Mouse (Mus musculus) brain, adult 2 months (tissue): Measurements from ENCODE around the gene Srxn1.
A peak's percentile ranks its signal among the peaks of the same experiment; 100 is the strongest.
"Not testable (repeated sequence)": the region's sequence is repeated elsewhere in the genome, so short reads cannot be mapped to it uniquely, and the experiment has no call there.

Experiments
- DNase-seq: peaks from one replicate; pipeline ENCODE4 v3.0.0; 2011; ENCODE audit warnings: low read depth, low spot score

Srxn1 gene

DNA sequence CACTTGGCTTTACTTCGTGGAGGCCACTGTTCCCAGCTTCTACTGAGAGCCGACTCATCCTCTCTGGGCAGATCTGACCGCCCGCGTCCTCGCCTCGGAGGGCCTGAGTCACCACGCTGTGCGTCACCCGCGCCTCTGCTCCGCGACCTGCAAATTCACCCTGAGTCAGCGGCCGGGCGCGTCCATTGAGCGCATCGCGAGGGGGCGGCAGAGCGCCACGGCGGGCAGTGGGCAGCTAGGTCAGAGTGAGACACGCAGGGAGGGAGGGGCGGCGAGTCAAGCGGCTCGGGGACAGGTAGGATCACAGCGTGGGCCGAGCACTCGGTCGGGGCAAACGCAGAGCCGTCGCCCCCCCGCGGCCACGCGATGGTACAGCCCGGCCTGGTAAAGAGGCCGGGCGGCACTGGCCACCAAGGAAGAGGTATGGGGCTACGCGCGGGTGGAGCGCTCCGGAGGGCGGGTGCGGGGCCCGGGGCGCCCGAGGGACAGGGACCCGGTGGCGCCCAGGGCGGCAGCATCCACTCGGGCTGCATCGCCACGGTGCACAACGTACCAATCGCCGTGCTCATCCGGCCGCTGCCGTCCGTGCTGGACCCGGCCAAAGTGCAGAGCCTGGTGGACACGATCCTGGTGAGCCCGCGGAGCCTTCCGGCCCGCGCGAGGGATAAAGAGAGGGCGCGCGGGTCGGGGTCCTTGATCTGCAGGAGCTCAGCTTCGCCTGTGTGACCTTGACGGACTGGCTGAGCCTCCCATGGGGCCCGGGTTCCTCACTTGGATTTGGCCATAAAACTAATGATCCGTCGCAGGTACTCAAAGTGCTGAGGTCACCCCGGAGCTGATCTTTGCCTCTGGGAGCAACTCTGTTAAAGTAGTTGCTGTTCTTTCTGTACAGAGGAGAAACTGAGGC lies at the start of gene Srxn1:
Gene Srxn1, plus strand, starts transcription at position 199 of the 907 bp plus-strand sequence.
- DNase-seq = peak; percentile 98

DNA sequence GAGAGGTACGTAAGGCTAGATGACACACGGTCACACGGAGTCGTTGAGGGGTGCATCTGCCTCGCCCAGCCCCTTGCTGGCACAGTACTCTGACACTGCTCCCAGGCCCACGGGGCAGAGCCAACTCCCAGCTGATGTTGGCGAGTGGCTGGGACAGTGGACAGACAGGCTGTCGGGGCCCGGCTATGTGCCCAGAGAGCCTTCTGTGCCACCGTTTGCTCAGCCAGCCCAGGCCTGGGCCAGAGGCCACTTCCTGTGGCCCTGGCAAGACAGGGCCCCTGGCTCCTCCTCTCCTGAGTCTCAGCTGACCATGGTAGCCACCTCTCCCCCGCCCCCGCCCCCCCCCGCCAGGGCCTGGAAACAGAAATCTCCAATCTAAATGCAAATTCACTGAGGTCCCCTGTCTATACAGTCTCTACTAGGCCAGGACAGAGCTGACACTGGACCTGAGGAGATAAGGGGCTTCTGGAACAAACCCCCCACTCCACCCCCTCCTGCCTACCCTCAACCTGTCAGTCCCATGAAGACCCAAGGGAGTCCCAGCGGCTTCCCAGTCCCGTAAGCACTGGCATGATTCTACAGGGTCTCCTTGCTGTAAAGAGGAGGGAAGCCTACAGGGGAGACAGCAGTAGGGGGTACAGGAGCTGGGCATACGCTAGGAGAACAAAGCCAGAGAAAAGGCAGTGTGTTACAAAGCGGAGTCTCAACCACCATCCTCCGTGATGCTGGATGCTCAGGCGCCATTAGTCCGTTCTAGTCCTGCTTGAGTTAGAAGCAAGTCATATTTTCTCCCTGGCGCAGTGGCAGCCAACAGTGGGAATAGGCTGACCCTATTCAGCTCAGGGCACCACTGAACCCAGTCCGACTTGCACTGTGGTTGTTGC lies 48.7 kb upstream of the Srxn1 start:
- peak; percentile 87 for DNase-seq

DNA sequence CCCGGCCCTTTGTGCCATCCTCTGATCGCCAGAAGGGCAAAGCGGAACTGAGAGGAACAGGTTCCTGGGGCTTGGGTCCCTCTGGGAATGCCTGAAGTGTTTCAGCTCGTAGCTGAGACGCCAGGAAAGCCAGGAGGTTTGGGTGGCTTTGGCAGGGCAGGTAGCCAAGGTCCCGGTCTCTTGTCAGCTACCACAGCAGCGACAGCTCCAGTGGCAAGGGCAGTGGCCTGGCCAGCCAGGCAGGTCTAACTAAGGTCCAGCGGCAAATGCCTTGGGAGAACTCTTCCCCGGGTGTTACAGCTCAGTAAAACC lies 48.1 kb upstream of the Srxn1 start:
- no peak for DNase-seq

DNA sequence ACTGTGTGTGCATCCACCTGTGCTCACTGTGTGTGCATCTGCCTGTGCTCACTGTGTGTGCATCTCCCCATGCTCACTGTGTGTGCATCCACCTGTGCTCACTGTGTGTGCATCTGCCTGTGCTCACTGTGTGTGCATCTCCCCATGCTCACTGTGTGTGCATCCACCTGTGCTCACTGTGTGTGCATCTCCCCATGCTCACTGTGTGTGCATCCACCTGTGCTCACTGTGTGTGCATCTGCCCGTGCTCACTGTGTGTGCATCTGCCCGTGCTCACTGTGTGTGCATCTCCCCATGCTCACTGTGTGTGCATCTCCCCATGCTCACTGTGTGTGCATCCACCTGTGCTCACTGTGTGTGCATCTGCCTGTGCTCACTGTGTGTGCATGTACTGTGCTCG lies 42.5 kb upstream of the Srxn1 start:
- DNase-seq = not testable (repeated sequence)

DNA sequence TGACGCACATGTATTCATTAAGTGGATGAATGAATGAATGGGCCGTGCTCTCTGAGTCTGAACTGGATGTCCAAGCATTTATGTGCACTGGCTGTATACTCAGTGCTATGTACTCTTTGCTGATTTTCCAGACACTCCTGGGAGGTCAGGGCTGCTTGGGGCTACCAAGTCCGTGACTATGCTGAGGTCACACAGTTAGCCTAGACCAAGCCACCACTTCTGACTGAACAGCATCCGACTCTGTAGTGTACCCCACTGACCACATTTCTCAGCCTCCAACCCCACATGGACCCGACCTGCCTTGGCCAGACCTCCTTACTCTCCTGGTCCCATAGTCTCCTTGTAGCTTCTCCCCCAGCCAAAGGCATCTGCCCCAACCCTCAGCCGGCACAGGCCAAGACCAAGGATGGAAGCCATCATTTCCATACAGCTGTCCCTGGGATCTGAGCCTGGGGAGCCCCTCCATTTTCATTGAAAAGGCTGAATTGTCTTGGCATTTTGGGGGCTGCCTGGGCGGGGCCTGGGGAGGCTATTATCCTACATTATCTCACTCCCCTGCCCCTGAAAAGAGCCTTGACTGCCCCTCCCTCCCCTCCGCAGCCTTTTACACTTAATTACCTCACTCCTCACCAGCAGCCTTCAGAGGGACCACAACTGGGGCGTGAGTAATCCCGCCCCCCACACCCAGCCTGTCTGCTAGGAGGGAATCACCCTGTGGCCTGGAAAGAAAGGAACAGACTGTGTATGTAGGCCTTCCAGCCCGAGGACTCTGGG lies 36.5 kb upstream of the Srxn1 start:
- DNase-seq = no peak

DNA sequence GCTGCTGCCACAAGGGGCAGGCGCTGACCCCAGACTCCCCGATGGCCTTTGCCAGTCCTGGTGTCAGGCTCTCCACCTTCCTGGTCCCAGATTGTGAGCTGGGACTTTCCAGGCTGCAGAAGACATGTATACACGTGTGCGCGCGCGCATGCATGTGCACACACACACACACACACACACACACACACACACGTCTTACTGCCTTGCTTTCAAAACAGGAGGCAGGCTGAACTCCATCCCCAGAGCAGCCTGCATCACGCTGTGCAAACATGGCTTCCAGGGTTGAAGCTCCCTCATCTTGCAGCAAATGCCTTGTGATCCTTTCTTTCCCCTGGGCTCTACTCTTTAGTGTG lies 35.9 kb upstream of the Srxn1 start:
- DNase-seq = no peak

DNA sequence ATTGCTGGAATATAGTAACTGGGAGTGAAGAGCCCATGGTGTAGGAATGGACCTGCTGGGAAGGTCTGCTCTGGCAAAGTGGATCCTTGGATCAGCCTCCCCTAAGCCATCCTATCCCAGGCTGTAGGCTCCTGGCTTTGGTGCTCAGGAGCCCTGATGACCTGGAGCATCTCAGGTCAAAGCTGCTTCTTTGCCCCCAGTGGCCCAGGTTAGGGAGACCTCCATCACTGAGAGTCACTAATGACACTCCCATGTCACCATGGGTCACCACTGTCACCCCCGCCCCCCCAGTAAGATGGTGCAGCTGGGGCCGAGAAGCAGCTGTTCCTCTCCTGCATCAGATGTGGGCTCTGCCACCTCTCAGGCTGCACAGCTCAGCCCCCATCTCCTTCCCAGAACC lies 35.4 kb upstream of the Srxn1 start:
- no peak for DNase-seq

DNA sequence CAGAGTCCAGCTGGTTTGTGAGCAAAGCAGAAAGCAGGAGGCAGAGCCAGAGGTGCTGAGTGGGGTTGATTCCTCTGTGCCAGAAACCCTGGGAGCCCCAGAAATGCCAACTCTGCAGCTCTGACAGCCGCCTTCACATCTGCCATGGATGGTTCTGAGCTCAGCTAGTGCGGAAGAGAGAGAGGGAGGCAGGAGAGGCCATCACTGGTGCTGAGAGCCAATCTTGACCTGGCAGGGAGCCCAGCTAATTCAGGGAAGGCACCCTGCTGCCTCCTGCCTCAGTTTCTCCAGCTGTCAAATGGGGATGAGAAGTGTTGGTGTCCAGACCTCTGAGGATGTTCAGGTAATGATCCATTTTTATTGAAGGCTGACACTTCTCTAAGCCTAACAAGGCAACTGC lies 30.8 kb upstream of the Srxn1 start:
- DNase-seq = no peak

DNA sequence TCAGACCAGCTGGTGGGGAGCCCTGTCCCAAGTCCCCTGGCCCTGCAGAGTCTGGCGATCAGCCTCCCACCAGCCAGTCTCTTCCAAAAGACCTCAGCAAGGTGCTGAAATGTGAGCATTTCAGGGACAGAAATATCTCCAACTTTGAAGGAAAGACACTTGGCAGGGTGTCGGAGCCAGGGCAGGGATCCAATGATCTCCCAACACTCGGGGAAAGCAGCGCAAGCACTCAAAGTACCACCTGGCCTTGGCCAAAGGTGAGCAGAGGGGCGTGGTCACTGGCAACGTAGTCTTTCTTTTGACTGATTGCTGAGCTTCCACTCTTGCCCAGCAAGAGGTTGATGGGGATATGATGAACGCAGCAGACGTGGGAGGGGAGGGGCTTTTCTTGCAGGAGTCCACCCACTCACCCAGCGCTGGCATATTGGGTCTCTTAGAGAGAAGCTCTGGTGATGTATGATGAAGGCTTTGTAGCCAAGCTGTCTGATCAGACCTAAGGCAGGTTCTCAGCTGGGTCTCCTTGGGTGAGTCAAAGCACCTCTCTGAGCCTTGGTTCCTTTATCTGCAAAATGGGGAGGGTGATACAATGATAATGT lies 29.9 kb upstream of the Srxn1 start:
- DNase-seq = no peak

DNA sequence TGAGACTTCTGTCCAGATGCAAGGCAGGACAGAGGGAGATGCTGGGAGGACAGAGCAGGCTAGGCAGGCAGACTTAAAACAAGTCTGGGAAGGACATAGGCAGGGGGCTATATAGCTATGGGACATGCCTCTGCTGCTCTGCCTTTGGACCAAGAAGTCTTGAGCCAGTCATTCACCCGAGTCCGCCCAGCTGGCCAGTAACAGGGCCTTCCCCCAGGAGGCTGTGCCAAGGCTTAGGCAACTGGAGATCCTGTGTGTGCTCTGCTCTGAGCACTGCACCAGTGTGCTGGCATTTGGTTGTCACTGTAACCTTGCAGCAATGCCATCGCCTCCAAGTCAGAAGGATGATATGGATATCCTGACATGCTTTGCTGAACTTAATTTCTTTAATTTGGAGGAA lies 28.0 kb upstream of the Srxn1 start:
- DNase-seq = no peak

DNA sequence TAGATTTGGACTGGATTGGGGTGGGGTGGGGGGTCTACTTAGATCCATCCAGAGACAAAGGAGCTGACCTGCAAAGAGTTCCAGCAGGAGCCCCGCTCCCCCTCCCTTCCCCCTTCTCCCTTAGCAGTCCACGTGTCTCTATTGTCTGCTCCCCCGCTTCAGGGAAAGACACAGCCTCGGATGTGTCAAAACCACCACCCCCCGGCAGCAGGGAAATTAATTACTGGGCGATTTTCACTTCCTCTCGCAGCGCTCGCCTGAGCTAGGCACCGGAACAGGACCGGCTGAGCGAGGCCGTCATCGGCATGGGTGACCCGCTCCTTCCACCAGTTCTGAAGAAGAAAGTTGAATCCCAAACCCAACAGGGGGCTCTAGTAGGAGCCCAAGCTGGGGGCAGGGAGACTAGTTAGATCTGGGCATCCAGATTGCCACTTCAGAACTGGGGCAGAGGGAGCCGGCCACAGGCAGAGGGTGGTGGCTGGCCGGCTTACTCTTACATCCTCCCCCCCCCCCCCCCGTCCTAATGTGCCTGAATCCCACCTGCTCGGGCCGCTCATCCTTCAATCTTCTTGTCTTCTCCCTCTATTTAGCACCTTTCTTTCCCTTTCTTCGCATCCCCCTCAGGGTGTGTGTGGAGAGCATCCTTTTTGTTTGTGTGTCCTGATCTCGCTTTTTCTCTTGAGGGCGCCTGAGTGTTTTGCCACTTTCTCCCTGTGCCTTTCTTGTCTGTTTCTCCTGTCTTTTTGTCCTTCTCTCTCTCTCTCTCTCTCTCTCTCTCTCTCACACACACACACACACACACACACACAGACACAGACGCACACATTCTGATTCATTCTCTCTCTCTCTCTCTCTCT lies 24.4 kb upstream of the Srxn1 start, which contains the start of gene Scrt2:
Gene Scrt2, plus strand, starts transcription at position 845 of the 857 bp plus-strand sequence.
- peak; percentile 70 for DNase-seq

DNA sequence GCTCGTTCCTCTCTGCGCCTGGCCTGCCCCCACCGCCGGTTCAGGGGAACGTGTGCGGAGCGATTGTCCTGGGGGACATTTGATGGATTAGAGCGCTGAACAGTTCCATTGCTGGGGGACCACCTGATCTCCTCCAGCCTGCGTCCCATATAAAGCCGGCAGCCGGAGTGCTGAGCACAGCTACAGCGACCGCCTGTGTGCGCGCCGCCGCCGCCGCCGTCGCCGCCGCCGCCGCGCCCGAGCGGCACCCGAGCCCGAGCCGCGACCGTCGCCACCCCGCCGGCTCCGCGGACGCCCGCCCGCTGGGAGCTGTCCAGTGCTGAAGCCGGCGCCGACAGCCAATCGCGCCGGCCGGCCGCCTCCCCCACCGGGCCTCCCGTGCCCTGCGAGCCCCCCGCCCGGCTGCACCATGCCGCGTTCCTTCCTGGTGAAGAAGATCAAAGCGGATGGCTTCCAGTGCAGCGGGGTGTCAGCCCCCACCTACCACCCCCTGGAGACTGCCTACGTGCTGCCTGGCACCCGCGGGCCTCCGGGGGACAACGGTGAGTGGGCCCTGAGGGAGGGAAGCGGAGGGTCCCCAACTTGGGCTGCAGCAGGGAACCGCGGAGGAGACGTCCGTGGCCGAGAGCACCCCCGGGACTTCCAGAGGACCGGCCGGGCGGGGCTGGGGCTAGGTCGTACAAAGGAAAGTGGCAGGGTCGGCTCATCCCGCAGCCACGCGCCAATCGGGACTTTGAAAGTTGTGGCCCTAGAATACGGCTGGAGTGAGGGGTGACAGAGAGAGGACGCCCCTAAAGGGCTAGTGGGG lies 23.5 kb upstream of the Srxn1 start:
- peak; percentile 76 for DNase-seq

DNA sequence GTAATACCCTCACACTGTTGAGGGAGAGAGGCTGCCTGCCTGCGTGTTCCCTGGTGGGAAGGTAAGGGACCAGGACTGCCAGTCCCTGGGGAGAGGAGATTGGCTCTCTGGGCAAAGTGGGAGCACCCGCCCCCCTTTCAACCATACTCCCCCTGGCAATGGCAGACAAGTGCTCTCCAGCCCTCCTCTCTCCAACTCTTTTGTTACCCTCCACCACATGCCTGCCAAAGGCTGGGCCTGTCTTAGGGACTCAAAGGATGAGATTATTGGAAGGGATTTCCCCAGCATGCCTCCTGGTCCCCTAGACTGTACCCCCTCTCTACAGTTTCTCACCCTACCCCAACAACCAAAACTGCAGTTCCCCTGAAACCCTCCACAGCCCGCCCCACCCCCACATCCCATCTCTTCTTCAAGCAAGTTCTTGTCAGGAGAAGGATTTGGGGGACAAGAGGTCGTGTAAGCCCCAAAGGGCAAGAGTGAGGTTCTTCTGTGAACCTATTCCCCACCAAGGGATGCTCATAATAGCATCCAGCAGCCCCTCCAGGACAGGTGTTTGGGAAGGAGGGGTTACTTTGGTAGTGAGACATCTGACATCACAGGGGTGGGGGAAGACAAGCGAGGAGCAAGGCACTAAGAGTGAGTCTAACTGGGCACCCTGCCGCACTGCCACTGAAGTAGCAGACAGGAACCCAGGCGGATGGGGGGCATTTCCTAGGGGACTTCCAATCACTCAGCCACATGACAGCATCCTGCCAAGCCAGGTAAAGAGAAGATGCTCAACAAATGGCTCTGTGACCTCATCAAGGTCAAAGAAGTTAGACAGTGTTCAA lies 22.6 kb upstream of the Srxn1 start:
- DNase-seq = peak; percentile 42

DNA sequence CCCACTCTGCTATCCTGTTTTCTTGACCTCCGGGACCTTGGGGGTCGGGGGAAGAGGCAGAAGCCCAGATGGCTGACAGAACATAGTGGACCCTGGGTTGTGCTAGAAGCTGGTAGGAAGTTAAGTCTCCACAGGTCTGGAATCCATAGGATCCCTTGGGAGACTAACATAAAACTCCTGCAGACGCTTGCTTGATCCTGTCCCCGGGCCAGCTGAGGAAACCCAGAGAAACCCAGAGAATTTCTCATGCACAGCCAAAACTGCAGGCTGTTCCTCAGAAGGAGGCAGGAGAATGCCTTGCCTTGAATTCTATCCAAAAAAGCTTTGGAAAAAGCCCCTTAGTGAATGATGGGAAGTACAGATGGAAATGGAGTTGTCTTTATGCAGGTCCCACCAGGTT lies 21.9 kb upstream of the Srxn1 start:
- DNase-seq = peak; percentile 51

DNA sequence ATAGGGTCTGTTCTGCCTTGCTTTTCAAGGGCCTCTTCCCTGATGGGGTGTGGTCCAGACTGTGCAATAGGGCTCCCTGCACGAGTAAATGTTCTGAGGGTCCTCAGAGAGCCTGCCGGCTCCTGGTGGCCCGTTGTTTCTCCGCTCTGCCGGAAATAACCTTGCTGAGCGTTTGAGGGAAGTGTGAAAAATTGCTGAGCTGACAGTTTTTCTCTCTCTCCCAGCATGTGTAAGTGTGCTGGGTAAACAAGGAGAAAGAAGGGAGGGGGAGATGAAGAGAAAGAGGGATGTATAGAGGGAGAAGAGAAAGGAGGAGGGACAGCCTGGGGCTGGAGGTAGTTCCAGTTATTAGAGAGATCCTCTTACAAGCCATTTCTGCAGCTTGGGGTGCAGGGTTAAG lies 21.0 kb upstream of the Srxn1 start:
- DNase-seq = peak; percentile 42

DNA sequence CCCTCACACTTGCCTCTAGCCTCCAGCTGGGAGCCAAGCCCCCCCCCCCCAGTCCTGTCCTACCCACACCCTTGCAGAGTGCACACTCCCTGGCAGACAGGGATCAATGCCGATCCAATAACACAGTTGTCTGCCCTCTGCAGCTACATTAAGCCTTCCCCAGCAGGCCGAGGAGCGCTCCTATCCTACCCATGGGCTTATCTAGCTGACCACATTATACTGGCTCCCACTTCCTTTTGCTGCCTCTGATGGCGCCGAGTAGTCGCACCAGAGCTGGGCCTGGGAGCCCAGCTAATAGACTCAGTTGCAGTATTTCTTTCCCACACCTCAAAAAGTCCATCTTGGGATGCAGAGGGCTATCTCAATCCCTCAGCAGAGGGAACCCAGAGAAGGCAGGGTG lies 19.9 kb upstream of the Srxn1 start:
- DNase-seq = no peak

DNA sequence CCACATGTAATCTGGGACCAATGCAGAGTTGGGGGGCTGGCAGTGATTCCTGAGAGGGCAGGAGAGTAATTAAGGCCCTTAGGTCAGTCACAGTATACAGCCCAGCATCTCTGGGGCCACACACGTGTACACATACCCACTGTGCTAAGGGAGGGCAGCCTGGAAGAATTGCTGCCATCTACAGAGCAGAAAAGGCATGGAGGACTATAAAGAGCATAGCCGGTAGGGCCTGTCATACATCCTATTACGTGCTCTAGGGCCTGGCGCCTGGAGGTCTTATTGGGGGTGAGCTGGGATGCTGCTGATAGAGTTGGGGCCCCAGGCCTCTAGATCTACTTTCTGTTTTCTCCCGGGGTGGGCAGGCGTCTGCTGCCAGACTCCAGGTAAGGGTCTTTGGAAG lies 18.9 kb upstream of the Srxn1 start:
- peak; percentile 58 for DNase-seq

DNA sequence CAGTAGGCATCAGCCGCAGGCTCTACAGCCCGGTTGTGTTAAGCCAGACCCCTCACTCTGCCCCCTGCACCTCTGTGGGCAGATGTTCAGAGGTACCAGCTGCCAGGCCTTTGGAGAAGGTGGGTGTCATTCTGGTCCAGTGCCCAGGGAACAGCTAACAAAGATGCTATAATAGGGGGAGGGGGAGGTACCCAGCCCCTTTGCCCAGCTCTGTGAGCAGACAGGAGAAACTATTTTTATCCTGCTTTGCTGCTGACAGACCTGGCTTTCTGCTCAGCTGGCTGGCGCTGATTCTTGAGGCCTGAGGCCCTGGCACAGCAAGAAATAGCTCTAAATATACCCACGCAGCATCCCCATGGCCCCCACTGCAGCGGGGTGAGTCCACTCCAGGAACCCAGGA lies 18.2 kb upstream of the Srxn1 start:
- peak; percentile 76 for DNase-seq

DNA sequence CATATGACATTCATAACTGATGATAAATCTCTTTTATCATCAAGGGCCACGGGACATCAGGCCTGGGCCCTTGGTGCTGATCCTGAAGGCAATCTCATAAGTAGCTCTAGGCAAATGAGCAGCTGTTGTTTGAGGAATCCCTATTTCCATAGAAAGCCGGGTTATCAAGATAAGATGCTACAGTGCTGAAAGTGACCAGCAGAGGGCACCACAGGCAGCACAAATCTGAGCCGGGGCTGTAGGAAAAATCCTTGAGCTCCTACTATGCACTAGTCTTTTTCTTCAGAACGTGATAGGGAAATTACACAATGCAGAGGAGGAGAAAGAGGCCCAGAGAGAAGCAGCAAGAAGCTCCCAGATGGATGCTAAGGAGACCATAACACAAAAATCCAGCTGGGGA lies 16.2 kb upstream of the Srxn1 start:
- peak; percentile 81 for DNase-seq
